Mouse (Mus musculus): ENCODE measurements around the gene Ahcyl2. TPM values are rescaled to one million over a fixed set of nuclear protein-coding genes. Genes with fewer than 3 reads are reported as not detected.

Gene Ahcyl2
- polyA plus RNA-seq, 1 experiment: 0.34 TPM

GRCm38 (mm10) chr6:29868341-29868895, 100.6 kb downstream of the Ahcyl2 start:
- Histone ChIP-seq H3K36me3 (ENCODE audit: control insufficient read depth) (peaks cover 6% of the 10 kb centered on the region), H3K4me1 (ENCODE audit: control insufficient read depth) (peaks cover 1% of the 10 kb centered on the region; the same call in 1 of the 2 replicates), H3K27me3 (ENCODE audit: control insufficient read depth) (no peaks in the 10 kb centered on the region), H3K4me3 (replicated peaks) (no peak overlapping the region), H3K9me3 (ENCODE audit: control insufficient read depth, low read length) (no peaks in the 10 kb centered on the region)
- no peak for TF ChIP-seq GATA1 (IDR thresholded peaks at IDR 0.05; ENCODE audit: low read length)
- TF ChIP-seq TAL1 (IDR thresholded peaks at IDR 0.05; ENCODE audit: low read length): no peak

- Histone ChIP-seq H3K9me3 (ENCODE audit: control insufficient read depth, low read length) (no peaks in the 10 kb centered on the region), H3K4me1 (ENCODE audit: control insufficient read depth) (peaks cover 10% of the 10 kb centered on the region), H3K27me3 (ENCODE audit: control insufficient read depth) (no peaks in the 10 kb centered on the region), H3K4me3 (replicated peaks) (no peak overlapping the region), H3K36me3 (ENCODE audit: control insufficient read depth) (peaks cover 12% of the 10 kb centered on the region)
- no peak for TF ChIP-seq TAL1 (IDR thresholded peaks at IDR 0.05; ENCODE audit: low read length)
- TF ChIP-seq GATA1 (IDR thresholded peaks at IDR 0.05; ENCODE audit: low read length): no peak
These were observed 105.8 kb downstream of the Ahcyl2 start for GRCm38 (mm10) chr6:29873654-29874053.

- TF ChIP-seq TAL1 (IDR thresholded peaks at IDR 0.05; ENCODE audit: low read length) (no peak), GATA1 (IDR thresholded peaks at IDR 0.05; ENCODE audit: low read length) (no peak)
- Histone ChIP-seq H3K36me3 (ENCODE audit: control insufficient read depth) (peaks cover 15% of the 10 kb centered on the region), H3K4me3 (replicated peaks) (no peak overlapping the region), H3K27me3 (ENCODE audit: control insufficient read depth) (no peaks in the 10 kb centered on the region), H3K9me3 (ENCODE audit: control insufficient read depth, low read length) (no peaks in the 10 kb centered on the region), H3K4me1 (ENCODE audit: control insufficient read depth) (peaks cover 10% of the 10 kb centered on the region)
These were observed 107.8 kb downstream of the Ahcyl2 start for GRCm38 (mm10) chr6:29875576-29875975.

- H3K36me3 ChIP-seq (ENCODE audit: control insufficient read depth): peaks cover 10% of the 10 kb centered on the region
- H3K9me3 ChIP-seq (ENCODE audit: control insufficient read depth, low read length): no peaks in the 10 kb centered on the region
- H3K4me3 ChIP-seq (replicated peaks): no peak overlapping the region
- H3K27me3 ChIP-seq (ENCODE audit: control insufficient read depth): no peaks in the 10 kb centered on the region
- H3K4me1 ChIP-seq (ENCODE audit: control insufficient read depth): peaks cover 10% of the 10 kb centered on the region
- TF ChIP-seq TAL1 (IDR thresholded peaks at IDR 0.05; ENCODE audit: low read length) (no peak), GATA1 (IDR thresholded peaks at IDR 0.05; ENCODE audit: low read length) (no peak)
These were observed 109.0 kb downstream of the Ahcyl2 start for GRCm38 (mm10) chr6:29876782-29877181.

GRCm38 (mm10) chr6:29879579-29879978, 111.8 kb downstream of the Ahcyl2 start:
- peaks cover 9% of the 10 kb centered on the region for H3K36me3 ChIP-seq (ENCODE audit: control insufficient read depth)
- no peaks in the 10 kb centered on the region for H3K9me3 ChIP-seq (ENCODE audit: control insufficient read depth, low read length)
- H3K4me1 ChIP-seq (ENCODE audit: control insufficient read depth): peaks cover 3% of the 10 kb centered on the region
- no peaks in the 10 kb centered on the region for H3K27me3 ChIP-seq (ENCODE audit: control insufficient read depth)
- TF ChIP-seq TAL1 (IDR thresholded peaks at IDR 0.05; ENCODE audit: low read length) (no peak), GATA1 (IDR thresholded peaks at IDR 0.05; ENCODE audit: low read length) (no peak)
- no peak overlapping the region for H3K4me3 ChIP-seq (replicated peaks)

GRCm38 (mm10) chr6:29880796-29881195, 113.0 kb downstream of the Ahcyl2 start:
- peaks cover 3% of the 10 kb centered on the region for H3K4me1 ChIP-seq (ENCODE audit: control insufficient read depth)
- H3K4me3 ChIP-seq (replicated peaks): no peak overlapping the region
- H3K27me3 ChIP-seq (ENCODE audit: control insufficient read depth): no peaks in the 10 kb centered on the region
- H3K9me3 ChIP-seq (ENCODE audit: control insufficient read depth, low read length): no peaks in the 10 kb centered on the region
- peaks cover 7% of the 10 kb centered on the region for H3K36me3 ChIP-seq (ENCODE audit: control insufficient read depth)
- no peak for TF ChIP-seq TAL1 (IDR thresholded peaks at IDR 0.05; ENCODE audit: low read length)
- no peak for TF ChIP-seq GATA1 (IDR thresholded peaks at IDR 0.05; ENCODE audit: low read length)

- Histone ChIP-seq H3K4me3 (replicated peaks) (no peak overlapping the region), H3K9me3 (ENCODE audit: control insufficient read depth, low read length) (no peaks in the 10 kb centered on the region), H3K27me3 (ENCODE audit: control insufficient read depth) (no peaks in the 10 kb centered on the region), H3K4me1 (ENCODE audit: control insufficient read depth) (peaks cover 3% of the 10 kb centered on the region), H3K36me3 (ENCODE audit: control insufficient read depth) (peaks cover 12% of the 10 kb centered on the region)
- TF ChIP-seq GATA1 (IDR thresholded peaks at IDR 0.05; ENCODE audit: low read length): no peak
These were observed 114.1 kb downstream of the Ahcyl2 start for GRCm38 (mm10) chr6:29881936-29882335.

GRCm38 (mm10) chr6:29882870-29883269, 115.1 kb downstream of the Ahcyl2 start:
- TF ChIP-seq GATA1 (IDR thresholded peaks at IDR 0.05; ENCODE audit: low read length): no peak
- no peak for TF ChIP-seq TAL1 (IDR thresholded peaks at IDR 0.05; ENCODE audit: low read length)
- peaks cover 3% of the 10 kb centered on the region for H3K4me1 ChIP-seq (ENCODE audit: control insufficient read depth)

GRCm38 (mm10) chr6:29891151-29891550, 123.3 kb downstream of the Ahcyl2 start:
- H3K27me3 ChIP-seq (ENCODE audit: control insufficient read depth): no peaks in the 10 kb centered on the region
- H3K4me3 ChIP-seq (replicated peaks): no peak overlapping the region
- no peak for TF ChIP-seq TAL1 (IDR thresholded peaks at IDR 0.05; ENCODE audit: low read length)
- no peak for TF ChIP-seq GATA1 (IDR thresholded peaks at IDR 0.05; ENCODE audit: low read length)
- peaks cover 6% of the 10 kb centered on the region for H3K36me3 ChIP-seq (ENCODE audit: control insufficient read depth)
- H3K9me3 ChIP-seq (ENCODE audit: control insufficient read depth, low read length): no peaks in the 10 kb centered on the region
- no peaks in the 10 kb centered on the region for H3K4me1 ChIP-seq (ENCODE audit: control insufficient read depth)

More at GRCm38 (mm10) chr6:29882870-29883269, 115.1 kb downstream of the Ahcyl2 start:
- no peak overlapping the region for H3K4me3 ChIP-seq (replicated peaks)
- peaks cover 12% of the 10 kb centered on the region for H3K36me3 ChIP-seq (ENCODE audit: control insufficient read depth)
- H3K27me3 ChIP-seq (ENCODE audit: control insufficient read depth): no peaks in the 10 kb centered on the region
- H3K9me3 ChIP-seq (ENCODE audit: control insufficient read depth, low read length): no peaks in the 10 kb centered on the region

GRCm38 (mm10) chr6:29896976-29897375, 129.2 kb downstream of the Ahcyl2 start:
- no peaks in the 10 kb centered on the region for H3K9me3 ChIP-seq (ENCODE audit: control insufficient read depth, low read length)
- H3K36me3 ChIP-seq (ENCODE audit: control insufficient read depth): peaks cover 14% of the 10 kb centered on the region
- H3K27me3 ChIP-seq (ENCODE audit: control insufficient read depth): no peaks in the 10 kb centered on the region
- no peak overlapping the region for H3K4me3 ChIP-seq (replicated peaks)
- TF ChIP-seq TAL1 (IDR thresholded peaks at IDR 0.05; ENCODE audit: low read length) (no peak), GATA1 (IDR thresholded peaks at IDR 0.05; ENCODE audit: low read length) (no peak)
- peaks cover 3% of the 10 kb centered on the region for H3K4me1 ChIP-seq (ENCODE audit: control insufficient read depth)

Data from erythroblast, embryonic 14.5 days (primary cell).